Mouse (Mus musculus) C2C12 (cell line): ENCODE measurements around the gene Cox6b2.

Experiments
- CEBPB ChIP-seq: IDR thresholded peaks from one replicate; pipeline ENCODE4 v1.6.1; 2011; ENCODE audit warnings: low read depth, mild to moderate bottlenecking, control low read depth, moderate library complexity
- CTCF ChIP-seq: IDR thresholded peaks from one replicate; pipeline ENCODE4 v1.5.1; 2011; ENCODE audit not compliant: control insufficient read depth, insufficient read depth, insufficient read length
- MAX ChIP-seq: IDR thresholded peaks from one replicate; pipeline ENCODE4 v1.6.1; 2011; ENCODE audit warnings: mild to moderate bottlenecking, control low read depth
- MYOD1 ChIP-seq: IDR thresholded peaks from one replicate; pipeline ENCODE4 v1.6.1; 2011; ENCODE audit warnings: low read depth; ENCODE audit not compliant: control insufficient read depth, insufficient read length
- MYOG ChIP-seq: IDR thresholded peaks from one replicate; pipeline ENCODE4 v1.6.1; 2011; ENCODE audit not compliant: control insufficient read depth, insufficient read length; ENCODE audit errors: extremely low read depth
- USF1 ChIP-seq: IDR thresholded peaks from one replicate; pipeline ENCODE4 v1.6.1; 2011; ENCODE audit warnings: low read depth, mild to moderate bottlenecking, control low read depth, moderate library complexity

GRCm38 (mm10) chr7:4748321-4748720 is 4.6 kb downstream of the Cox6b2 start:
- TF ChIP-seq CTCF (no peak), CEBPB (no peak), USF1 (no peak), MAX (no peak), MYOD1 (no peak), MYOG (no peak)
